Mouse (Mus musculus): Measurements from ENCODE around the gene Fn3k.
A peak's percentile ranks its signal among the peaks of the same experiment; 100 is the strongest.

Gene Fn3k

DNA sequence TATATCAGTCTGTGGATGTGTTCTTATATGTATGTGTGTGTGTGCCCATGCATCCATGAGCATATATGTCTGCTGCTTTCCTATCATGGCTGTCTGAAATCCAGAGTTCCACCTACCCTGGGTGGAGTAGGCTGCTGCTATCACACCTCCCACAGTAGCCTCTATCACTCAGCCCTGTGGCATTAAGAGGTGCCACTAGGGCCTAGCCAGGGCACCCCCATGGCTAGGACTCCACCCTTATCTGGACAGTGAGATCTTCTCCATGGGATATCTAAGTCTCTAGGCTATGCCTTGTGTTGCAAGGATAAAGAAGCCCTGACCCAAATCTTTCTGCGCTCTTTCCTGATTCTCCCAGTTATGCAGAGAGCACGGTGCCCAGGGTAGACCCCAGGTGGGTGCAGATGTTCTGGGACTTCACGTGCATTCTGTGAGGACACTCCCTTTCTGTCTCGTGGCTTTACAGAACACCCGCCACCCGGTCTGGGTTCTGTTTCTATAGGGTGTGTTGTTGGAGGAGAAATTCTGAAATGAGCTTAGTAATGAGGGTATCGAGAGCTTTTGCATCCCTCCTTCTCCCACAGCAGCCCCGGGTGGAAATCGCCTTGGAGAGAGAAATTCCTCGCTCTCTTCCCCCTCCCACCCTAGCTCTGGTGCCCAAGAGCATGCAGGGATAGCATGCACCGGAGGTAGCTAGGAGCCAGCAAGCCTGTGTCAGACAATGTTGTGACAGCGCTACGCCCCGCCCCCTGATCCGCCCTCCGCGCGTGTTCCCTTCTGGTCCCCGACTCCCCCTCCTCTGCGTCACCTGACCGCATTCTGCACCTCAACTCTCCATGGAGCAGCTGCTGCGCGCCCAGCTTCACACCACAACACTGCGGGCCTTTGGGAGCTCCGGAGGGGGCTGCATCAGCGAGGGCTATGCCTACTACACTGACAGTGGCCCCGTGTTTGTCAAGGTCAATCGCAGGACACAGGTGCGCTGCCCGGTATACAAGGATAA, at the start of gene Fn3k:
Gene Fn3k (plus strand): TSS at position 758 of the 1,000 bp plus-strand sequence.
- DNase-seq (ENCODE audit: low spot score in 2 of 2), result peak; percentile 80 to 81

GRCm38 (mm10) chr11:121387750-121388553, 46.8 kb upstream of the Fn3k start, which contains the start of gene Rab40b:
Gene Rab40b, minus strand, starts transcription at chr11:121388251.
- peak; percentile 75 to 88 for DNase-seq (ENCODE audit: low spot score in 2 of 2)

DNA sequence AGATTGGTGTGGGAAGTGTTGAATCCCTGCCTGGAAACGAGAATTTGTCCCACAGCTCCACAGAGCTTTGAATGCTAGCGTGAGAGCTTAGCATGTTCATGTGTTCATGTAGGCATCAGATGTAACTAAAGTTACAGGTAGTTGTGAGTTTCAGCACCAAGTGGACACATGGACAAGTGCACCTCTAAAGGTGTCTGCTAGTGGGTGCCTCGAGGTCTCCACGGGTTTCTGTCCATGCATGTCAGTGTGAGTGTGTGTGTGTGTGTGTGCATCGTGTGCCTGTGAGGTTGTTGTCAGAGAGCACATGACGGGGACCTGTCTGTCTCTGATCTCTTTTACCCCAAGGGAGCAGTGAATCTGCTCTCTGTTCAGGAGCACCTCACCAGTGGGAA, 46.2 kb upstream of the Fn3k start:
- DNase-seq (ENCODE audit: low spot score in 2 of 2), result no peak

GRCm38 (mm10) chr11:121390793-121391192, 43.9 kb upstream of the Fn3k start:
- DNase-seq (ENCODE audit: low spot score in 2 of 2), result no peak

- DNase-seq (ENCODE audit: low spot score in 2 of 2), result no peak
Observed at GRCm38 (mm10) chr11:121392405-121392804, 42.3 kb upstream of the Fn3k start.

- no peak for DNase-seq (ENCODE audit: low spot score in 2 of 2)
Observed at GRCm38 (mm10) chr11:121407366-121408155, 27.2 kb upstream of the Fn3k start.

DNA sequence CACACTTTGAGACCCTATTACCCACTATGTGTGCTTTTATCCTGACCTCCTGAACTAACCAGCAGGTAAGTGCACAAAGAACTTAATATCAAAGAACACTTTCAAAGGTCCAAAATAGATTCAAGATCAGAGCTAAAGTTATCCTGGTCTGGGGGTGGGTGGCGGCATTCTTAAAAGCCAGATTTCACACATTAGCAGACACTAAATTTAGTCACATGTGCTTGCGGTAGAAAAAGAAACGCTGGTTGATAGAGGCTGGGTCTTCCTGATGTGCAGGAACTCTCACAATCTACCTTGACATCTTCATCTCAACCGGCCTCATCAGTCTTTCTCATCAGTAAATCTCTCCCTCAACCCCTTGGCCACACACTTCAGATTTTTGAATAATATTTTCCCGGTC, 20.0 kb upstream of the Fn3k start:
- no peak for DNase-seq (ENCODE audit: low spot score in 2 of 2)

DNA sequence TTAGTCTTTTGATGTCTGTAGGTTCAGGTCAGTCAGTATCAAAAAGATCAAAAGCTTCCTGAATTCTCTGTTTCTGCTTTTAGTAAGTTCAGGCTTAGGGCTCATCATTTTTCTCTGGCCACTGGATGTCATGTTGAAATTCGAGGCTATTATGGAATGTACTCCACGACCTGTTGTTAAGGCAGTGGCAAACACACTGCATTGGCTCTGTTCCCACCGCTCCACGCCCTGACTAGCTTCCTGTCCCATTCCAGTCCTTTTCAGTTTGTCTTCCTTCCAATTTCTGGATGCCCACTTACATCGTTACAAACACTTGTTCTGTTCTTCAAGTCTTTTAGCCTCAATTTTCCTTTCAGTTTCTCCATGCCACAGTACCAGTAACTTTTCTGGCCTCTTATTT, 19.4 kb upstream of the Fn3k start:
- DNase-seq (ENCODE audit: low spot score in 2 of 2), result no peak

- DNase-seq (ENCODE audit: low spot score in 2 of 2), result no peak
Observed at GRCm38 (mm10) chr11:121417971-121418370, 16.7 kb upstream of the Fn3k start.

DNA sequence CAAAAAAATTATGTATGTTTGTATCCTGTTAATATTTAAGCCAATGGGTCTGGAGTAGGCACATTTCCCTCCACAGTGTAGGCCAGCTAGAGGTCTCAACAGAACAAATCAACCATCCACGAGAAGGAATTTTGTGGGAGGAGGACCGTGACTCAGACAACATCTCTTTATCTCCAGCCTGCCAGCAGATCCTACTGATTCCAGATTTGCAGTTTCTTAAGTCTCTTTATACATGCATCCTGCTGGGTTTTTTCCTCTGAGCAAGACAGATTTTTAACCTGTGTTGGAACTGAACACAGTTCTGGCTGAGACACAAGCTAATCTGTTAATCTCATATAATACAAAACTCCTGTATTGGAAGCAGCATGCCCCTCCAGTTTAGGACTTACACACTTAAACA, 15.8 kb upstream of the Fn3k start:
- DNase-seq (ENCODE audit: low spot score in 2 of 2), result no peak

DNA sequence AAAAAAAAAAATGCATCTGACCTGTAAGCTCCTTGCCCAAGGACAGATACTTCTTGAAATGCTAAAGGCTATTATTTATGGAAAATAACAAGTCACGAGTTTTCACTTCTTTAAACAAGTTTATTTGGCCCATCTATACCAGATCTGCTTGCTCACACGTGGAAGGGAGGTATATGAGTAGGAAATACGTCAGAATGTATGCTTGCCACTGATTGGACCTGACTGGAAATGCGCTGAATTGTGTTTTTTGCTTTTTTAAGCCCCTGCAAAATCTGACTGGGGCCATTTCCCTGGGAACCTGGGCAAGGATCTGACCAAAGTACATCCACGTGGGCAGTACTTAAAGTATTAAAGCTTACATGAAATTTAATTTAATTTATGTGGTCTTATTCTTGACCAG, 14.3 kb upstream of the Fn3k start:
- DNase-seq (ENCODE audit: low spot score in 2 of 2), result no peak

DNA sequence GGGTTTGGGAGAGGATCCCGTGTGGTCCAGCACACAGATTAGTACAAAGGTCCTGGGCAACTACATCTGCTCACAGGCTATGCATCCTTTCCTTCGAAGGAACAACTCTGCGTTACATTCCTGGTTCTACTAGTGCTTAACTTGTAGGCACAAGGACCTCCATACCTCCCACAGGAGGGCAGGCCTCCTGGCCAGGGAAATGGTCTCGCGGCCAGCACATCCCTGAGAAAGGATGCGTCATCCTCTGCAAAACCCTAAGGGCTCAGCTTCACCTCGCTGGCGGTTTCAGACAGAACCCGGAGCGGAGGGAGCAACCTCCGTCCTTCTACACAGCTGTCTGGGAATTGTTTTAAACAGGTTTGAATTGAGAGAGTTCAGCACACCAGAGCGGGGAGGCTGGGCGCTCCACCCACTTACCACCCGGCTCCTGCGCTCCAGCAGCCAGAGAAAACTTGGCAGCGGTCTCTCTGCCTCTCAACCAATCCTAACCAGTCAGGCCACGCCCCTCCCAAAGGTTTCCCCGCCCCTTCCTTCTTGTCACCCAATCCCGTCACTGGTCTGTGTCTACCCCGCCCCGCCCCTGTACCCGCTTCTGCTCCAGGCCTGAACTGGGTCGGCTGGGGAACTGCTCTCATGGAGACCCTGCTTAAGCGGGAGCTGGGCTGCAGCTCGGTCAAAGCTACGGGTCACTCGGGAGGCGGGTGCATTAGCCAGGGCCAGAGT, 13.7 kb upstream of the Fn3k start, which contains the start of gene Fn3krp:
Gene Fn3krp (plus strand): TSS at position 572 of the 723 bp plus-strand sequence.
- DNase-seq (ENCODE audit: low spot score in 2 of 2), result peak; percentile 98 to 99

DNA sequence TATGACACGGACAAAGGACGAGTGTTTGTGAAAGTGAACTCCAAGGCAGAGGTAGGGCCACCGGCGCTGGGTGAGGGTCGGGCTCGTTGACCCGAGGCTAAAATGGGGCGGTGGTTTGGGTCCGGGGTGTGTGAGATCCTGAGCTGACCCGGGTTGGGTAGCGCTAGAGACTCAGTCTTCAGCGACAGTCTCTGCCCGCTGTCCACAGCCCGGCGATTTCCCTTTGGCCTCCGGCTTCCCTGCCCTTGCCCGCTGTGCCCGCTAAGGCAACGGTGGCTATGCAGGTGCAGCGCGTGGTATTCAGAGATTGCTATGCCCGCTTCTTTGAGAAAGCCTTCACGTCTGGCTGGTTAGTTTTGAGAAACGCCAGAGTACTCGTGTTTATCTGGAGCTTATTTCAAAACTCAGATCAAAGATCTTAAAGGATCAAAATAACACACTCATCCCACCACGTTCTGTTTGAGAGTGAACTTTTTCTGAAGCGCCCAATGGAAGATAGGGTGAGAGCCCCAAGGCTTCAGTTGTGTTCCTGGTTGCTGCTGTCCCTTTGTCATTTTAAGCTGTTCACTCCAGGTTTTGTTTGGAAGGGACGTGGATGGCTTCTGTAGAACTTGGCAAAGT, 13.1 kb upstream of the Fn3k start:
- no peak for DNase-seq (ENCODE audit: low spot score in 2 of 2)

GRCm38 (mm10) chr11:121433397-121433796, 1.3 kb upstream of the Fn3k start:
- DNase-seq (ENCODE audit: low spot score in 2 of 2), result no peak

DNA sequence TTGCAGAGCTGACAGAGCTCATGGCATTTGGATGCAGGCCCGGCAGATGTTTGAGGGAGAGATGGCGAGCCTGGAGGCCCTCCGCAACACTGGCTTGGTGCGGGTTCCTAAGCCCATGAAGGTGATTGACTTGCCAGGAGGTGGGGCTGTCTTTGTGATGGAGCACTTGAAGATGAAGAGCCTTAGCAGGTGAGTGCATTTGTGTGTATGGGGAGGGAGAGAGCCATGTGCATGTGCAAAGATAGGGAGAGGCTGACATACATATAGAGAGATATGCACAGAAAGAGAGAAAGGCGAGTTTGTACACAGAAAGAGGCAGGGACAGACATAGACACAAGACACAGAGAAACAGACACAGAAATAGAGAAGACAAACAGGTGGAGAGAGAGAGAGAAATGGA, 2.5 kb downstream of the Fn3k start:
- DNase-seq (ENCODE audit: low spot score in 2 of 2), result no peak

GRCm38 (mm10) chr11:121439686-121440292, 5.1 kb downstream of the Fn3k start:
- DNase-seq (ENCODE audit: low spot score in 2 of 2), result no peak

DNA sequence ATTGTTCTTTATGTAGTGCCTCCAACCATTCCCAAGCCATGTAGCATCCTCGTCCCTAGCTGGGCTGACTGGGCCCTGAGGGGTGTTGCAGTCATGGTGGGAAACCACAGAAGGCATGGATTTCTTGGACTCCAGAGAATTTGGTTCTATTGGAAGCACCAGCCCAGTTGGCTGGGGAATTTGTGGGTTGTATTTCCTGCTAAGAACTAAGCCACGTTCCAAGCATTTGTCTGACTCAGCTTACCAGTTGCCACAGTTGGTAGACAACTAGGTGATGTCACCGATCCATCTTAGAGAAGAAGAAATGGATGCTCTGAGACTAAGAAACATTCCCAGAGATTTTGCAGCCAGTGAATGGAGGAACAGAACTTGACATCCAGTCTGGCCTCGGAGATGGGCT, 6.9 kb downstream of the Fn3k start:
- no peak for DNase-seq (ENCODE audit: low spot score in 2 of 2)

DNA sequence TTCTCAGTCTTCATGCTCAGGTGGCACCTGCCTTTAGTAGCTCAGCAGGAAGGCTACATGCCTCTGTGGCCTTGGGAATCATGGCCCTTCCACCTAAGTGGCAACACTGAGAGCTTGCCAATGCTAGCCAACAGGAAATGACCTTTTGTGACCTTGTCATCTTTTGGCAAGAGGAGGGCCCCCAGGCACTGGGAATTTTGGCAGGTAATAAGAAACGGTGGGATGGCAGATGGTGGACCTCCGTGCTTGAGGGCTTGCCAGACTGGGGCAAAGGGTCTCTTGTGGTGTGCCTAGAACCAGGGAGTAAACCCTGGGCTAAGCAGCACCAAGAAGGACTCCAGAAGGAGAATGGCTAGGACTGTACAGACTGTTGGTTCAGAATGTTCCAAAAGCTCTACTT, 7.4 kb downstream of the Fn3k start:
- no peak for DNase-seq (ENCODE audit: low spot score in 2 of 2)

- no peak for DNase-seq (ENCODE audit: low spot score in 2 of 2)
Observed at GRCm38 (mm10) chr11:121451216-121451726, 16.6 kb downstream of the Fn3k start.

Measured in urinary bladder, adult 18-20 months (tissue).